Mouse (Mus musculus) adrenal gland, adult 2 months (tissue): ENCODE data around the gene Rapgefl1. TPM values are rescaled to one million over a fixed set of nuclear protein-coding genes. Genes with fewer than 3 reads are reported as not detected.
A peak's percentile ranks its signal among the peaks of the same experiment; 100 is the strongest.

Experiments used
- DNase-seq: peaks from one replicate; pipeline ENCODE4 v3.0.0; 2021
- long read RNA-seq: library from polyadenylated mRNA; stranded (forward); transcript quantifications from one replicate; pipeline ENCODE4 v2.0.0, GENCODE M21; 2021
- polyA plus RNA-seq: library from polyadenylated mRNA; depleted of rRNA; stranded (reverse); fragments of >200 nt; gene quantifications from 2 replicates; pipeline ENCODE4 v1.2.3, GENCODE M21; 2012; rRNA removed
- total RNA-seq, 2 experiments: library from RNA; stranded (reverse); gene quantifications; 2 replicates each; pipeline ENCODE4 v1.2.3; 2021

Gene Rapgefl1
- under 1 TPM; 0.29 to 0.79 TPM for total RNA-seq
- 1.5 and 1.9 TPM in 2 replicates for polyA plus RNA-seq
- long read RNA-seq, result 0 reads

DNA sequence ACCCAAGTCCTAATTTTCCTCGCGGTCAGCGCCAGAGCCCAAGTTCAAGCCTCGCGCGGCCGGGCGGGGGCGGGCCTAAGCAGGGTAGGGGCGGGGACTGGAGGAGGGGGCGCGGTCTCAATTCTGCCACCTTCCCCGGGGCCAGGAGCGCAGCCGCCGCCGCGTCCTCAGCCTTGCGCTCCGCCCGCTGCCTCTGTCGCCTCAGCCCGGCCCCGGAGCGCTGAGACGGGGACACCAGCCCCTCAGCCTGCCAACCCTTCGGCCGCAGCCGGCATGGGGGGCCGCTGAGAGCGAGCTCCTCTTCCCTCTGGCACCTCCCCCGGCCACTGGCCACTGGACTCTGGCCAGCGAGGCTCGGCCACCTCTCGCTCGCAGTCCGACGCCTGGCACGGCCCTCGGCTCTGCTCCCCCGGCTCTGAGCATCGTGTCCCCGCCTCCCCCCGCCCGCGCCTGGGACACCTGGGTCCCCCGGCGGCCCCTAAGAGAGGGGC, at the start of gene Rapgefl1:
Rapgefl1 (plus strand) TSS at position 135 of the 491 bp plus-strand sequence.
- peak; percentile 92 for DNase-seq

DNA sequence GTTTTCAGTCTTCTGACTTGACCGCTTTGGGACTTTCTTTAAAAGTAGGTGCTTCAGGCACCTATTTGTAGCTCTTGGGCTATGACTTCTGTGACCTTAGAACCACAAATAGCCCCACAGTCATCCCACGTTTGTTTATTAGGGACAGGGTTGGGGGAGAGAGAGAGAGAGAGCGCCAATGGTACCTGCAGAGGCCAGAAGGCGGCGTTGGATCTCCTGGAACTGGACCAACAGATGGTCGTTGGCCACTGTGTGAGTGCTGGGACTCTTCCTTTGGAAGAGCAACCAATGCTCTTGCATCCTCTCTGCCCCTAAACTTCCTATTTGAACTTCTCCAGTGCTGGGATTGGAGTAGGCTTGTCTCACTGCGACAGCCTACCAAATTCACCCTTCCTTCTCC, 49.4 kb upstream of the Rapgefl1 start:
- no peak for DNase-seq

DNA sequence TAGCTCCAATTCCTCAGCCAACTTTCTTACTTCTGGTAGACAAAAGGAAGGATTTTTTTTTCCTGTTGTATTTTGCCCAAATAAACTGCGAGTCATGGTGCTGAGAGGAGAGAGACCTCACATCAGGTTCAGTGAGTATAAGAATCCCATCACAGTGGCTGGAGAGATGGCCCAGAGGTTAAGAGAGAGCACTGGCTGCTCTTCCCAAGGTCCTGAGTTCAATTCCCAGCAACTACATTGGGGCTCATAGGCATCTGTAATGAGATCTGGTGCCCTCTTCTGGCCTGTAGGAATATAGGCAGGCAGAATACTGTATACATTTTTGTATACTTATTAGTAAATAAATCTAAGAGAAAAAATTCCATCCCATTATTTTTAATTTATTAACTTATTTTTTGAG, 48.9 kb upstream of the Rapgefl1 start:
- DNase-seq, result no peak

DNA sequence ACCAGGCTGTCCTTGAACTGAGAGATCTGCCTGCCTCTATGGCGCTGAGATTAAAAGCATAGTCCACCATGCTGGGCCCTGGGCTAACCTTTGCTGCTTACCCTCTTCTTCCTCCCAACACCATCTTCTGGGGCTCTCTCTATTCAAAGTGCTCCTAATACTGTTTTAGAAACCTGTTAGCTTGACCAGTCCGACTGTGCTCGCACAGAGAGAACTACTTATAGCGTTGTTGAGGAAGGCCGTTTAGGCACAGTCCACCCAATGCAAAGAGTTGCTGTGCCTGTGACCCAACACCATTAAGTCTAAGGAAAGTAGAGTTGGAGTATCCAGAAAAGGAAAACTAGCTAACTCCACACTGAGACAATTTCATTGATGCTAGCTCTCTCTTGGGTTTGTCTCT, 48.4 kb upstream of the Rapgefl1 start:
- no peak for DNase-seq

DNA sequence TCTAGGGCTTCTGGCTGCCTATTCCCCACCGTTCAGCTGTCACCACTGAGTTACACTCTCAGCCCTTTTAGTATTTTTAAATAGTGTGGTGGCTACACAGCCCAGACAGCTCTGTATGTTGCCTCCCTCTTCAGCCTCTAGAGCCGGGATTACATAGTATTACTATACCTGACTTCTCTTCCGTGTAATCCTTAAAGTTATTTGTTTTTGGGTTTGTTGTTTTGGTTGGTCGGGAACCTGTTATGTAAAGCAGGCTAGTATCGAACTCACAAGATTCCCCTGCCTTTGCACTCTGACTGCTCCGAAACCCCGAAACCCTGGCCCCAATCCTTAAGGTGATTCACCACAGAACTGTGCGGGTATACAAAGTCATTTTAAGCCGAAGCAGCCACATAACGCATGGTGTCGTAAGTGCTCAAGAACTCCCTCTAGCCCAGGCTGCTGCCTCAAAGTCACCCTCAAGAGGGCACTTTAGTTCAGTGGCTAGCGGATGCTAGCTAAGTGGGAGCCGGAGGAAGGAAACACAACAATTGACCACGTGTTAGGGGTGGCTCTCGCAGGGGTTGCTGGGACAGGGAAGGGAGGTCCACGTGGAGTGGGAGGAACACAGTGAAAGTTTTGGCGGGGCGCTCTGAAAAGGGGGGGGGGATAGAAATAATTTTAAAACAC, 47.9 kb upstream of the Rapgefl1 start:
- DNase-seq, result peak; percentile 95

DNA sequence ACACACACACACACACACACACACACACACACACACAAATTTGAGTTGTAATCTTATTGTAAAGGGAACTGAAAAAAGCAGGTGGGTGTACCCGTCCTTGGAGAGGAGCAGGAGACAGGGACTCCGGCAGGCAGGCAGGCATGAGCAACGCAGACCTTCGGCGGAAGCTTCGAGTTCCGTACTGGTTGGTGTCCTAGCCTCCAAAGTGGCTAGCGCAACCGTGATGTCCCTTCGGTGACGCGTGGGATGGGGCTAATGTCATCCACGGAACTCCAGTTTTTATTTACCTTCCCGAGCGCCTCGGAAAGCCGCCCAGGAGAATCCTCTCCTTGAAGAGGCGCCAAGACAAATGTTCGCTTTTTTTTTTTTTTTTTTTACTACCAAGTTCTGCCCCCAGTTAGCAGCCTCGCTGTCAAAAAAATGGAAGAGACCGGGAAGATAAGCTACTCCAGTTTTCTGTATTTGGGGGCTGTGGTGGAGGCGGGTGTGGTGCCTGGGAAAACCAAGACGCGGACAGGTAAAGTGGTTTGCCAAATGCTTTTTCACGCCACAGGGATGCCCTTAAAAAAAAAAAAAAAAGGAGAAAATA, 47.3 kb upstream of the Rapgefl1 start:
- no peak for DNase-seq

DNA sequence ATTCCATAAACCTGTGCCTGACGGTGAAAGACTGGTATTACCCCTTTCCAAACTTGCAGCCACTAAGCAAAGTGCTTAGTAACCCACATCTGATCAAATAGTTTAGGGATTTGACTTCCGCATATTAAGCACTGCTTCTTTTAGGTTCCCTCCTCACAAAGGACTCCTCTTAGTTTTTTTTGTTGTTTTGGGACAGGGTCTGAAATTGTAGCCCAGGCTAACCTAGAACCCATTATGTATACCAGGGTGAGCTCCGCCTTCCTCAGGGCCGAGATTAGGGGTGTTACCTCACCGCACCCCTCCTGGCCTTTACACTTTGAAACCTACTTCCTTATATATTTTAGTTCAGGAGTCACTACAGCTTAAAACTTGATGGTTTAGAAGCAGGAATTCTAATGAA, 46.8 kb upstream of the Rapgefl1 start:
- DNase-seq, result no peak

DNA sequence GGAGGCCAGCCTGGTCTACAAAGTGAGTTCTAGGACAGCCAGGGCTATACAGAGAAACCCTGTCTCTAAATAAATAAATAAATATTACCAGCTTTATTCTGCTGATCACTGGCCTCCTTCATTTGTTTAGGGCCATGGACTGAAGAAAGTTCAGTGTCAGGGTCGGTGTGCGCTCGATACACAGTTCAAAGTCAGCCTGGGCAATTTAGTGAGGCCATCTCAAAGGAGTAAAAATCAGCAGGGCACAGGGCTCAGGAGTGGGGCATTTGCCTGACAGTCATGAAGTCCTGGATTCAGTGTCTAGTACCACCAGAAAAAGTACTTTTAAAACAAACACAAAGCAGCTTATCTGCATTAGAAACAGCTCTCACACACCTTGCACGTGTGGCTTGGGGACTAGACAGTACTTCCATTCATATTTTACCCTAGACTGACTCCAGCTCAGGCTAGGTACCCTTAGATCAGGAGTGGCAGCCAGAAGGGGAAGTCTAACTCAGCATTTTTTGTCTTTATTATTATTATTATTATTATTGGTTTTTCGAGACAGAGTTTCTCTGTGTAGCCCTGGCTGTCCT, 45.9 kb upstream of the Rapgefl1 start:
- DNase-seq, result no peak

DNA sequence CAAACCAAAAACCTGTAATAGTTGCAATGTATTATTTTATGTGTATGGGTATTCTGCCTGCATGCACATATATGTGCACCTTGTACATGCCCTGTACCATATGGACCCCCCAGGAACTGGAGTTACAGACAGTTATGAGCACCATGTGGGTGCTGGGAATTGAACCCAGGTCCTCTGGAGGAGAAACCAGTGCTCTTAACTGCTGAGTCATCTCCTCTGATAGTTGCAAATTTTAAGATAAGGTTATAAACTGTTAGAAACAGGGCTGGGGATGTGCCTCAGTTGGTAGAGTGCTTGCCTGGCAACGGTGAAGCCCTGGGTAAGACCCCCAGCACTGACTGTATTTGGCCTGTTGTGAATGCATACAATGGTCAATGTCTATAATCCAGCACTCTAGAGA, 45.1 kb upstream of the Rapgefl1 start:
- no peak for DNase-seq

DNA sequence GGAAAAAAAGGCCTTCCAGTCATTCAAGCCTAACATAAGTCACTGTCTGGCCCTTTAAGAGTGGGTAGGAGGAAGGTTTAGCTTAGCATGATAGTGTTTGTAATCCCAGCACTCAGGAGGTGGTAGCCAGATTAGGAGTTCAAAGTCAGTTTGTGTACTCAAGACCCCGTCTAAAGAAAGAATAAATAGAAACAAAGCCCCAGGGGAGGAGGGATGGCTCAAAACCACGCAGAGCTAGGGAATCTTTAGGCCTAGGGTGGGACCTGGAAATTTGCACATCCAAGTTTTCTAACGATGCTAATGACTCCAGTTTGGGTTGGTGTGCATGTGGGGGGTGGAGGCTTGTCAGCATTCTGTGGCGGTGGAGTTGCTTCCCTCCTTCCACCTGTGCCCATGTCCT, 44.5 kb upstream of the Rapgefl1 start:
- no peak for DNase-seq

DNA sequence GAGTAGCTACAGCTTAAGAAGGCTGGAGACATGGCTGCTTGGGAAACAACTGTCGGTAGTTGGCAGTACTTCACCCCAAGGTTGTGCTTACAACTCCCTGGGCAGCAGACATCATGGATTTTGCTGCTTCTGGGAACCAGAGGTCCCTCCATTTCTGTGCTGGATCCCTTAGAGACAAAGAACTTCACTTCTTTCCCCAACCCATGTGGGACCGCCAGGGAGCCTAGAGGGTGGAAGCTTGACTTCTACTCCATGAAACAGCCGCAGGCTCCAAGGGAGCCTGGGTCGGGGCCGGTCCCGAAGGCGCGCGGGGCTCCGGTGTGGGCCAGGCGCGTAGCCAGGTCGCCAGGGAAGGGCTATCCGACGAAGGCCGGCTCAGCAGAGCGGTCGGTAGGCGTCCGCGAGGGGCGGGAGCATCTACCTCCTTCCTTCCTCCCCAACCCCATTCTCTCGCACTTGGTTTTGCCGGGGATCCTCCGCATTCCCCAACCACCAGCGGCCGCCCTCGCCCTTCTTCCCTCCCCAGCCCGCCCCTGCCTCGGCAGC, 42.0 kb upstream of the Rapgefl1 start:
- peak; percentile 91 for DNase-seq

DNA sequence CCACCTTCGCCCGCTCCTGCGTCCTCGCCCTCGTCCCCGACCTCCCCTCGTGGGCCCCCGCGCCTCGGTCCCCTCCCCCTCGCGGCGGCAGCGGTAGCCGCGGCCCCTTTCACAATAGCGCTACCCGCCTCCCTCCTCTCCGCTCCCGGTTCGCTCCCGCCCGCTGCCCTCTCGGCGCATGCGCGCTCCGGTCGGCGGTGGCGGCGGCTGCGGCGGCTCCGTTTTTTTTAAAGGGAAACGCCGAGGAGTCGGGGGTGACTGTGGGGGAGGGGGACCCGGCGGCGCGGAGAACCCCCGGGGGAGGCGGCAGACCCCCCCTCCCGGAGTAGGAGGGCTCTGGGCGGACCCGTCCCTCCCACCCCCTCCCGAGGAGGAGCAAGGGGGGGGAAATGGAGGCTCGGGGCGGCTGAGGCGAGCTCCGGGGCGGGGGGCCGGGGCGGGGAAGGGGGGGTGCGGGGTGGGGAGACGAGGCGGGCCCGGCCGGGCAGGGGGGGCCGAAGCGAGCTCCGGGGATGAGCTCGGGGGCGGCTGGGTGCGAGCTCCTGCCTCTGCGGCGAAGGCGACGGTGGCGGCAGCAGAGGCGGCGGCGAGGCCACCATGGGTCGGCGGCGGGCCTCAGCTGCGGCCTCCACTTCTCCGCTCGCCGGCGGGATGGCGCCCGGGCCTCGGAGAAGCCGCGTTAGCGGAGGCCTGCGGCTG, 41.4 kb upstream of the Rapgefl1 start, which contains the start of gene Msl1:
Msl1 (plus strand) TSS at position 502 of the 699 bp plus-strand sequence.
- peak; percentile 95 for DNase-seq

DNA sequence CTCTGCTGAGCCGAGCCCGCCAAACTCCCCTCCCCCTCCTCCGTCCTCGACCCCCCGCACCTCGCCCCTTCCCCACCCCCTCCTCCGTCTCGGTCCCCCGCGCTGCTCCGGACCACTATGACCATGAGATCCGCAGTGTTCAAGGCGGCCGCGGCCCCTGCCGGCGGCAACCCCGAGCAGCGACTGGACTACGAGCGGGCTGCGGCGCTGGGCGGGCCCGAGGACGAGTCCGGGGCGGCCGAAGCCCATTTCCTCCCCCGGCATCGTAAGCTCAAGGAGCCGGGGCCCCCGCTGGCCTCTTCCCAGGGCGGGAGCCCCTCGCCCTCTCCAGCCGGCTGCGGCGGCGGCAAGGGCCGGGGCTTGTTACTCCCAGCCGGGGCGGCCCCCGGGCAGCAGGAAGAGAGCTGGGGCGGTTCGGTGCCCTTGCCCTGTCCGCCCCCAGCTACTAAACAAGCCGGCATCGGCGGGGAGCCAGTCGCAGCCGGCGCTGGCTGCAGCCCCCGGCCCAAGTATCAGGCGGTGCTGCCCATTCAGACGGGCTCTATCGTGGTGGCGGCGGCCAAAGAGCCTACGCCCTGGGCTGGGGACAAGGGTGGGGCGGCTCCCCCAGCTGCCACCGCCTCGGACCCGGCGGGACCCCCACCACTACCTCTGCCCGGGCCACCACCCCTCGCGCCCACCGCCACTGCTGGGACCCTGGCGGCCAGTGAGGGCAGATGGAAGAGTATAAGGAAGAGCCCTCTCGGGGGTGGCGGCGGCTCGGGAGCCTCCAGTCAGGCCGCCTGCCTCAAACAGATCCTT, 40.7 kb upstream of the Rapgefl1 start:
- no peak for DNase-seq

DNA sequence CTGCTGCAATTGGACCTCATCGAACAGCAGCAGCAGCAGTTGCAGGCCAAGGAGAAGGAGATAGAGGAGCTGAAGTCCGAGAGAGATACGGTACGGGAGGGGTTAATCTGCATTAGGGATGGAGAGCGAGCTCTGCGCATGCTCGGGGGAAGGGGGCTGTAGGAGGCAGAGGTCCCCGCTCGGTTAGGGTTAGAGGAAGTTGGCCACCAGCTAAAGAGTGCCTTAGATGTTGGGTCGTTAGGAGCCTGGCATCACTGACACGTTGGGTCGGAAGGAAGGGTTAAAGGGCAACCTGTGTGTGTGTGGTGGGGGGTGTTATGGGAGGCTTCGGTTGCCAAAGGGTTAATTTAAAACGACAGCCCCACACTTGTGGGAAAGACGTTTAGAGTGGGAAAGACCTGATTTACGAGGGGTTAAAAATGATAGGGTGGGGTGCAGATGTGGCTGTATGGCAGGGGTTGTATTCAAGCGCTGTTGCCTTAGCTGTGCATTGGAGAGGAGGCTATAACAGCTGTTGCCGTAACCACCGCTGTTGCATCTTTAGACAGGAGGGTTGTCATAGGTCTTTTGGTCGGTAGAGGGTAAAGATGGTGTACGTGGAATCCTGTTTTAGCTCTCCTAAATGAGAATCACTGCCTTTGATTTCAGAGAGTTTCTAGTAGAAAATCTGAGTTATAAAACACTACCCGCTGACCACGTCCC, 39.9 kb upstream of the Rapgefl1 start:
- peak; percentile 76 for DNase-seq

DNA sequence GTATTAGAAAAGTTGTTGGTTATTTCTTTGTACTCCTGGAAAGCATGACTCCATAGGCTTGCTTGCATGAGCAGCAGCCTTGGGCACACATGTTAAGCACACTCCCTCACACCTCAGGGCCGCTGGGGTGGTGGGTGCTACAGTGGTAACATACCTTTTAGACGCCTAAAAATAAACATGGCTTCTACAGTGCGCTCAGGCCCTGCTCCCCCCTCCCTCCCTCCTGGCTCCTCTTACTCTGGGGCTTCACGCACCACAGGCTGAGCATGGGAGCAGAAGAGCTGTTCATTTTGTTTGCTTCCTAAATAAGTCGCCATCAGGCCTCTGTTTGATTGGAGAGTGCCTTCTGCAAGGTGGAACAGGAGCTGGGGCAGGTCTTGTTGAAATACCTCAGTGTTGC, 39.3 kb upstream of the Rapgefl1 start:
- DNase-seq, result peak; percentile 48

DNA sequence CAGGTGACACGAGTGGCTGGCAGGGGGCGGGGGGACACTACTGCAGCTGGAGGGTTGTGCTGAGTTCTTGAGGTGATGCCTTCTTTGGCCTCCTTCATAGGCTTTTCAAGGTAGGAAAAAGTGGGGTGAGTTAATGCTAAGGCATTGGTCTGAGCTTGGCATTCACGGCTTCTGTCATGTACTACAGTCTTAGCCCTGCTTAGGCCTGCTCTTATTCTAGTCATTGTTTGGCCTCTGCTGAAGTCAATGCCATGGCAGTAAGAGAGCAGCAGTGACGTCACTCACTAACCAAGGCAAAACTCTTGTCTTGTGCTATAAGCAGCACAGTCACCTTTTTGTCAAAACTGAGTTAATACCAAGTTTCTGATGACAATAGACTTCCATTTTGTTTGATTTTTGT, 38.7 kb upstream of the Rapgefl1 start:
- peak; percentile 65 for DNase-seq

DNA sequence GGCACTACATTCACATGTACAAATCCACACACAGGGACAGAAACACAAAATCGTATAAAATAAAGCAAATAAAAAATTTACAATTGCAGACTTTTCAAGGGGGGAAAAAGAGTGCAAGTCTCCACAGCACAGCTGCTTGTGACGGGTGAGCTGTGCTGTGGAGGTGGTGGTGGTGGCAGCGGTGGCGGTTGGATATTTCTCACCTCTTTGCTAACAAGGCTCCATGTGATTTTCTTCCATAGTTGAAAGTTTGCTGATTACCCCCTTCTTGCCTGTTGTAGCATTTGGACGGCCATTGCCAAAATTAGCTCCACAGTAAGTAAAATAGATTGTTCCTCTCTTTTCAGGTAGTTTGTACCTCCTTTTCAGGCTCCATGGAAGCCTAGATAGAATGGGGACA, 32.0 kb upstream of the Rapgefl1 start, which contains the start of gene Casc3:
Casc3 (plus strand) TSS at position 301 of the 400 bp plus-strand sequence.
- peak; percentile 1 for DNase-seq

DNA sequence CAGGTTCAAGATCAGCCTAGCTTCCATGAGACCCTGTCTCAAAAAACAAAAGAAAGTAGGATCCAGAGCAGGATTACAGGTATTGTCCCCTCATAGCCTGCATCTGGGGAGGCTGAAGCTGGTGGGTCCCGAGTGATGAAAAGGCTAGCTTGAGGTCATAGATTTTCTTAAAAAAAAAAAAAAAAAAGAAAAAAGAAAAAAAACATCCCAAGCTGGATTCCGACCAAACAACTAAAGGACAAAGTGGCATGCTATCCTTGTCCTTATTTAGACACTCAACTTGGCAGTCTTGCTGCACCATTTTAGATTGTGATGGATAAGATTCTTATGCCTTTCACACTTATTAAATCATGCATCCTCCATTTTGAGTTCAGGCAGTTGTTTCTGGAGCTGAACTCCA, 28.2 kb upstream of the Rapgefl1 start:
- no peak for DNase-seq

DNA sequence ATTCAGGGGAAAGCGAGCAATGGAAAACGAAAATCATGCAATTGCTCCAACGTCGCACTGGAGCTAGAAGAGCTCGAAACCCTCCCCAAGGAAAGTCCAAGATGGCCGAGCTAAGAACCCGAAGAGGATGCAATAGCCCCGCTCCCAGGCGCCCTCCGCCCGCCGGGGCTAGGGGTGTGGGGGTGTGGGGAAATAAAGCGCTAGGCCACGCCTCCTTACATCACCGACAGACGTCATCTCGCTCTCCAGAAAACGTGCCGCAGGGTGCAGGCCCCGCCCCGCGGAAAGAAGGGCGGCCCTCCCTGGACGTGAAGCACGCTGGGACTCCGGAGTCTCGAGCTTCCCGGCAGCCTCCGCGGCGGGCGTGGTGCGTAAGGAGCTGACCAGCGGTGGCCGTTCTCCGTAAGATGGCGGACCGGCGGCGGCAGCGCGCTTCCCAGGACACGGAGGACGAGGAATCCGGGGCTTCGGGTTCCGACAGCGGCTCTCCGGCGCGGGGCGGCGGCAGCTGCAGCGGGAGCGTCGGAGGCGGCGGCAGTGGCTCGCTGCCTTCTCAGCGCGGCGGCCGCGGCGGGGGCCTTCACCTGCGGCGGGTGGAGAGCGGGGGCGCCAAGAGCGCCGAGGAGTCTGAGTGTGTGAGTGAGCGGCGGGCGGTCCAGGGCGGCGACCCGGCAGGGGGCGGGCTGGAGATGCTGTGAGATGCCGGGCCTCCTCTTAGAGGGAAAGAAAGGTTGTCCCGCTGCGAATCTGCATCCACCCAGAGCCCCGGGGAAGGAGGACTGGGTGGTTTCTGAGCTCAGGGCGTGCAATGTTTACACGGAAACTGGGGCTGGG, 26.9 kb upstream of the Rapgefl1 start:
- peak; percentile 99 for DNase-seq

DNA sequence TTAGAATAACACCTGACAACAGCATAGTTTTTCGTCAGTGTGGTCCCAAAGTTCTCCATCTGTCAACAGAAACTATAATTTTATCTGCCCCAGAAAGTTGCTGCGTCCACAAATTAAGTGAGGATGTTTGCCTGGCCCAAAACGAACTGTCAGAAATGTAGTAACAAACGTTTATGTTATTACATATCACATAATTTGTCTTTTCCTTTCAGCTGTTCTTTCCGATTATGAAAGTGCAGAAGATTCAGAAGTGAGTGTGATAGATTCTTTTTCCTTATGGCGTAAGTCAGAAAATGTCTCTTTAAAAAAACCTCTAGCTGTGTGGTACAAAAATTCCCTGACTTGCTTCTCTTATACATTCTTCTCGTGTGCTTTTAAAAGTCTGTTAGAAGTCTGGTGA, 25.9 kb upstream of the Rapgefl1 start:
- no peak for DNase-seq
